Mouse (Mus musculus): ENCODE data around the gene Gm20708.
A peak's percentile ranks its signal among the peaks of the same experiment; 100 is the strongest.

Gm20708 gene

GRCm38 (mm10) chr11:117810401-117811046, 1.1 kb downstream of the Gm20708 start:
- peak; percentile 79 to 82 for DNase-seq (ENCODE audit: low spot score in 2 of 2)

DNA sequence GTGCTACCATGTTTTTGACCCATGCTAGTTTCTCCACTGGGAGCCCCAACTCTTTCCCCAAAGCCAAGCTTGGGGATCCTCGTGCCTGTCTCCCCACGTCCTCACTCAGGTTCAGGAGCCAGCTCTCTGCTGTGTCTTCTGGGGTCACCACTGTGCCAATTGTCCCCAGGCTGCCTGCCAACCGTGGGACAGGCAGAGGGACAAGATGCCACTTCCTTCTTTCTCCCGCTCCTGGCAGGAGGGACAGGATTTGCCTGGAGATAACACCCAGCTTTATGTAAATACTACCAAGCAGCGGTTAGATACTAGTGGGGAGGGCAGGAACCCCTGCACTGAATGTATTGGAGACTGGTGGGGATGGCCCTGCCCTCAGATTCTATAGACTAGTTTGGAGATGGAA, 4.4 kb downstream of the Gm20708 start:
- no peak for DNase-seq (ENCODE audit: low spot score in 2 of 2)

DNA sequence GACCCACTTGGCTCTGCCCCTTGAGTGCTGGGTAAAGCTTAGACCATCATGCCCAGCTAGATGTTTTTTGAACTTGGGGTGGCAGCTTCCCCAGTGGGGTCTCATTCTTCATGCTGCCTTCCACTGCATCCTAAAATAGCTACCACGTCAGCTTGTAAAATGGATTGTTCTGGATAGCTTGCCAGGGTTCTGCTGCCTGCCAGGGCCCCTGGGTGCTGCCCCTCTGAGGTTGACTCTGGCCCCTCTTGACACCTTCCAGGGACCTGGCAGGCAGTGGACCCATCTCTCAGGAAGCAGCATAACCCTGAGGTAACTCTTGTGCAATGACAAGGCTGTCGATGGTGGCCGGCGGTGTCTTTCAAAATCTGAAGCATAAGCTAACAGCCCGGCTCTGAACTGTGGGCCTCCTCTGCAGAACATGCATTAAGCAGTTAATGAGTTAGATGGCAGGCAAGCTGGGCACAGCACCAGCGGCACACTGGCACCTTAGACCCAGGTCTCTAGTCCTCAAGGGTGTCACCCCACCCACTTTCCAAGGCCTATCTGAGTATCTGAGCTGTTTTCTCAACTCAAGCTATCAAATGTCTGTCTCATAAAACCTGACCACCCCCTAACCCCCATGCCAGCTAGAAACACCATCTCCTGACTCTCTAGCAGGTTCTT, 5.4 kb downstream of the Gm20708 start:
- DNase-seq (ENCODE audit: low spot score in 2 of 2) = no peak

DNA sequence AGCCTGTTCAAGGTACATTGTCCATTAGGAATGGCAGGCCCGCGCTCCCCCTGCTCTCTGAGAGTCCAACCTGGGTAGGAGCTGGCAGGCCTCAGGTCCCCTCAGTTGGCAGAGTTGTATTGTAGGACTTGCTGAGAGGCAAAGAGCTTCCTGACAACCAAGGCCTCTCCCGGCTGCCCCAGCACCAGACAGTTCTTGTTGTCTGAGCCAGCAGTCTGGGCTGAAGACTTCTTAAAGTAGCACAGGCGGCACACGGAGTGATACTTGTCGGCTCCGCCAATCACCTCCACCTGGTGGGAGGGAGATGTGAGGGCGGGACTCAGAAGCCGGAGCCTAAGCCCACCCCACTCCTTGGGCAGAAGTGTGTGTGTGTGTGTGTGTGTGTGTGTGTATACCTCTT, 6.4 kb downstream of the Gm20708 start:
- peak in 1 of 2 experiments; percentile 22 for DNase-seq (ENCODE audit: low spot score in 2 of 2)

- DNase-seq (ENCODE audit: low spot score in 2 of 2) = no peak
Measured at GRCm38 (mm10) chr11:117816389-117816996, 7.0 kb downstream of the Gm20708 start.

GRCm38 (mm10) chr11:117819095-117819494, 9.6 kb downstream of the Gm20708 start:
- no peak for DNase-seq (ENCODE audit: low spot score in 2 of 2)

DNA sequence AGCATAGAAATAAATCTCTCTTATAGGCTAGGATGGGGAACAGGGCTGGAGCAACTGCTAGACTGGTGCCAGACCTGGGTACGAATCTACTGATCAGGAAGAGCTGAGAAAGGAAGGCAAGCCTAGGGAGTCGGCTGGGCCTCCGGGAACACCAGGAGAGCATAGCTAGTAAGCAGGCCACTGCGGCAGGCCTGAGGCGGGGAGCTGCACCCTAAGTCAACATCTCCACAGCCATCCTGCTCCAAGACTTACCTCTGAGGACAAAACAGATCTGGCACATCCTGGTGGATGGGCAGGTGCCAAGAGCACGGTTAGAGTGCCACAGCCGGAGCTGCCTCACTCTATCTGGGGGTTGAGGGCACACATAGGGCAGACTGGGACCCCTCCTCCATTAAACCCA, 10.7 kb downstream of the Gm20708 start:
- no peak for DNase-seq (ENCODE audit: low spot score in 2 of 2)

GRCm38 (mm10) chr11:117821868-117822267, 12.4 kb downstream of the Gm20708 start:
- DNase-seq (ENCODE audit: low spot score in 2 of 2) = no peak

DNA sequence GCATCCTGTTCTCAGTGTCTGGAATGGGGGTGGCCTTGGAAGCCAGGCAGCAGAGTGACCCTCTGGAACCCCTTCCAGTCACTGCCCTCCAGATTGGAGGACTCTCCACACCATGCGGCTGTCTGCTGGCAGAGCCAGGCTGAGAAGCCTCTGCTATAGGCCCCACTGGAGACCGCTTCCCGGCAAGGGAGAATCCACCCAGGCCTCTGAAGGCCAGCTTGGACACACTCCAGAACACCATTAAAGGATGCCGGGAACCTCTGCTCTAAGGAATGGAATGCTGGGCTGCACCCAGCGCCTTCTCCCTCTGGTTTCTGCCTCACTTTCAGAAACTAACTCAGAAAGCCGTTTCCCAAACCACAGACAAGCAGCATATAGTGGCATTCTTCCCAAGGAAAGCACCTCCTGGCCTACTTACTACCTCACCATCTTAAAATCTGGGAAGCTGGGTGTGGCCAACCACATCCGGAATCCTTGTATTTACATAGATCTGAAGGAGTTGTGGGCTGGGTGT, 13.3 kb downstream of the Gm20708 start:
- DNase-seq (ENCODE audit: low spot score in 2 of 2) = no peak

DNA sequence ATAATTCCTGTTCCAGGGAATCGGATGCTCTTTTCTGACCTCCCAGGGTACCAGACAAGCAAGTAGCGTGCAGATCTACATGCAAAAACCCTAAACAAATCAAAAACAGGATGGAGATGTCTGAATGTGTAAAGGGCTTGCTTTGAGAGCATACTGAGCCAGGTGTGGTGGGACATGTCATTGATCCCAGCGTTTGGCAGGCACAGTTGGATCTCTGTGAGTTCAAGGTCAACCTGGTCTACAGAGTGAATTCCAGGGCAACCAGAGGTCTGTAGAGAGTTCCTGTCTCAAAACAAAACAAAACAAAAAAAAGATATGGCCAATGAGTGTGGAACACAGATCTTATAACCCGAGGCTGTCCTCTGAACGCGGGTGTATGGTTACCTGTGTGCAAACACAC, 13.9 kb downstream of the Gm20708 start:
- no peak for DNase-seq (ENCODE audit: low spot score in 2 of 2)

GRCm38 (mm10) chr11:117824060-117824969, 14.8 kb downstream of the Gm20708 start:
- DNase-seq (ENCODE audit: low spot score in 2 of 2) = peak; percentile 84 to 88

- DNase-seq (ENCODE audit: low spot score in 2 of 2) = peak; percentile 79 to 80
Measured at GRCm38 (mm10) chr11:117825333-117826101, 16.0 kb downstream of the Gm20708 start, which contains the start of the genes Afmid and Tk1. Gene Afmid, plus strand, starts transcription at chr11:117825924. Gene Tk1, minus strand, starts transcription at chr11:117826092.

GRCm38 (mm10) chr11:117826164-117826563, 16.7 kb downstream of the Gm20708 start:
- no peak for DNase-seq (ENCODE audit: low spot score in 2 of 2)

- DNase-seq (ENCODE audit: low spot score in 2 of 2) = no peak
Measured at GRCm38 (mm10) chr11:117826916-117827315, 17.4 kb downstream of the Gm20708 start.

GRCm38 (mm10) chr11:117827386-117827785, 17.9 kb downstream of the Gm20708 start:
- no peak for DNase-seq (ENCODE audit: low spot score in 2 of 2)

- DNase-seq (ENCODE audit: low spot score in 2 of 2) = no peak
Measured at GRCm38 (mm10) chr11:117828149-117828887, 18.9 kb downstream of the Gm20708 start.

- DNase-seq (ENCODE audit: low spot score in 2 of 2) = peak in 1 of 2 experiments; percentile 67
Measured at GRCm38 (mm10) chr11:117828888-117829604, 19.6 kb downstream of the Gm20708 start.

DNA sequence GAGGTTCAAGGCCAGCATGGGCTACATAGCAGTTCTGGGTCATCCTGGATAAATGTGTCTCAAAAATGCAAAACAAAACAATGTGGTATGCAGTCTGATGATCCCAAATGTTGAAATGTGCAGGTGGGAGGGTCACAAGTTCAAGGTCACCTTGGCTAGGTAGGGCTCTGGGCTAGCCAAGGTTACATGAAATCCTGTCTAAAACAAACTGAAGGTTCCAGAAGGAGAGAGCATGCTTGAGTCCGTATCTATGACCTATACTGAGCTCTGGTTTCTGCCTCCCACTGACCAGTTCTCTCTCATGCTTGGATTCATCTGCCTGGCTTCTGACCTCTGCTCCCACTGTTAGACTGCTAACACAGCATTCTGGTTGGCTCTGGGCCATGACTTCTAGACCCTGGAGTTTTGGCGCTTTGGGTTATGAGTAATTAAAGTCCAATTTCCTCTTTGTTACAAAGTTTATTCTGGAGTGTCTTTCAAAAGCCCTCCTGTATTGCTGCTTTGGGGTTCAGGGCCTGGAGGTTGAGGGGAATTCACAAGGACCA, 20.3 kb downstream of the Gm20708 start:
- no peak for DNase-seq (ENCODE audit: low spot score in 2 of 2)

DNA sequence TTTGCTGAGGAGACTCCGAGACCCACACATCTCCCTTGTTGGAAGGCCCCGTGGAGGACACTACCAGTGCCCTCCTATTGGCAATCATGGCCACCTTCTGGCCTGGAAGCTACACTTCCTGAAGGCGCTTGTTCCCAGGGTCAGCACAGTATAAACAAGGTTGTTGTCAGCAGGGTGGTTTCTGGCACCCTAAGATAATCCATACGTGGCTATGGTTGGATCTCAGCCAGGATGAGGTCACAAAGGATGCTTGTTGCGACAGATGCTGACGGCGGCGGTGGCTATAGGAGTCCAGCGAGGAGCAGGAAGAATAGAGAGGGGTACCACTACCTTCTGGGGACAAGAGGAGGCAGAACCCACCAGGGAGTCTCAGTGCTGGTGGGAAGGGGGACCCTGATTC, 20.9 kb downstream of the Gm20708 start:
- no peak for DNase-seq (ENCODE audit: low spot score in 2 of 2)

Measured in right cerebral cortex, postnatal 10 days (tissue).